Mouse (Mus musculus) liver, adult 2 months (tissue): ENCODE measurements at regions not wholly inside any gene's neighbourhood (a gene's known extent, or its start where the extent isn't known, plus 50 kb on each side); places are given as distances from the start of the nearest gene placed in this dataset.

Experiments
- DNase-seq: peaks from one replicate; pipeline ENCODE4 v3.0.0-alpha.2; 2011; ENCODE audit warnings: low read depth, low spot score; ENCODE audit errors: extremely low read depth
- H3K27ac ChIP-seq: fragments of 200-500 bp; replicated peaks from 2 replicates; pipeline ENCODE4 v1.5.1; 2012; ENCODE audit warnings: low read depth, mild to moderate bottlenecking, control low read depth, inconsistent platforms, low read length; ENCODE audit not compliant: insufficient read depth
- H3K27me3 ChIP-seq: fragments of 200-500 bp; 2 replicates; pipeline ENCODE4 v1.6.1; 2012; ENCODE audit warnings: mild to moderate bottlenecking, moderate library complexity, low read length, inconsistent platforms; ENCODE audit not compliant: control insufficient read depth, insufficient read depth
- H3K36me3 ChIP-seq: fragments of 200-500 bp; 2 replicates; pipeline ENCODE4 v1.6.1; 2012; ENCODE audit warnings: low read length, inconsistent platforms; ENCODE audit not compliant: control insufficient read depth, insufficient read depth
- H3K4me1 ChIP-seq: fragments of 200-500 bp; 2 replicates; pipeline ENCODE4 v1.6.1; 2011; ENCODE audit warnings: low read length; ENCODE audit not compliant: control insufficient read depth, insufficient read depth
- H3K4me3 ChIP-seq: fragments of 200-500 bp; 2 replicates; pipeline ENCODE4 v1.5.1; 2011; ENCODE audit warnings: low read depth, mild to moderate bottlenecking, control low read depth, low read length, moderate library complexity; ENCODE audit not compliant: insufficient read depth
- H3K79me2 ChIP-seq: fragments of 200-500 bp; 2 replicates; pipeline ENCODE4 v1.6.1; 2012; ENCODE audit warnings: inconsistent platforms, mild to moderate bottlenecking, low read length, moderate library complexity; ENCODE audit not compliant: control insufficient read depth, insufficient read depth
- H3K9ac ChIP-seq: fragments of 200-500 bp; 2 replicates; pipeline ENCODE4 v1.6.1; 2012; ENCODE audit warnings: low read depth, mild to moderate bottlenecking, control low read depth, inconsistent platforms, low read length
- CTCF ChIP-seq: fragments of 200-500 bp; IDR thresholded peaks from 2 replicates; pipeline ENCODE4 v1.5.1; 2011; ENCODE audit warnings: low read depth, low read length, control low read depth
- POLR2A ChIP-seq: fragments of 200-500 bp; IDR thresholded peaks from 2 replicates; pipeline ENCODE4 v1.6.1; 2011; ENCODE audit warnings: low read length, control low read depth; ENCODE audit not compliant: insufficient read depth; ENCODE audit errors: extremely low read depth
- WGBS: fragments of 180-500 bp; shearing (Covaris S2); methylation state at CpG from one replicate; pipeline ENCODE4 v1.1.7; 2018; 5-methylcytosine and 5-hydroxymethylcytosine counted together

- Histone ChIP-seq H3K4me1 (no peaks in the 10 kb centered on the region), H3K79me2 (no peaks in the 10 kb centered on the region), H3K36me3 (no peaks in the 10 kb centered on the region), H3K27ac (no peak overlapping the region), H3K9ac (no peak overlapping the region), H3K27me3 (no peaks in the 10 kb centered on the region), H3K4me3 (no peak overlapping the region)
- 58% methylated on average over 1 of the region's 1 CpGs for WGBS
- TF ChIP-seq POLR2A (no peak), CTCF (no peak)
- DNase-seq = no peak
Observed at GRCm38 (mm10) chr15:30072301-30072700, 100.1 kb upstream of the Ctnnd2 start.

- 88% methylated on average over 6 of the region's 6 CpGs for WGBS
- no peak for DNase-seq
- Histone ChIP-seq H3K4me3 (no peak overlapping the region), H3K27ac (no peak overlapping the region), H3K79me2 (no peaks in the 10 kb centered on the region), H3K4me1 (no peaks in the 10 kb centered on the region), H3K9ac (no peak overlapping the region), H3K27me3 (no peaks in the 10 kb centered on the region), H3K36me3 (no peaks in the 10 kb centered on the region)
- no peak for TF ChIP-seq CTCF
- no peak for TF ChIP-seq POLR2A
Observed at GRCm38 (mm10) chr15:30087120-30087519, 85.3 kb upstream of the Ctnnd2 start.

DNA sequence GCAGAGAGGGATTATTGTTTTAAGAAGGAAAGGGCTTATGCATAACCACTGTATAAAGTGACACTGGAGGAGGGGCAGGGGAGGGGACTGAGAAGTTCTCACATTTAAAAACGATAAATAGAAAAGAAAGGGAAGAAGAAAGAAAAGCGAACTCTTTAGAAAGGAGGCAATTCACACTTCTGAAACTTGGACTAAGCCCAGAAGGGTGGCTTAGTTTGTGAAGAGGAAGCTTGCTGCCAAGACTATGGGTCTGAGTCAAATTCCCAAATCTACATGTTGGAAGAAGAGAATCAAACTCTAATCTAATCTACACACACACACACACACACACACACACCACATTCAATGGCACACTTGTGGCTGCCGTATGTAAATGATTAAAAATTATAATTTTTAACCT is 50.3 kb upstream of the Ctnnd2 start:
- no peaks in the 10 kb centered on the region for H3K4me1 ChIP-seq
- WGBS = 73% methylated on average over 3 of the region's 3 CpGs
- DNase-seq = no peak
- no peaks in the 10 kb centered on the region for H3K27me3 ChIP-seq
- no peak overlapping the region for H3K9ac ChIP-seq
- no peaks in the 10 kb centered on the region for H3K79me2 ChIP-seq
- no peak for TF ChIP-seq CTCF
- no peak overlapping the region for H3K27ac ChIP-seq
- no peaks in the 10 kb centered on the region for H3K36me3 ChIP-seq
- no peak overlapping the region for H3K4me3 ChIP-seq
